Mouse (Mus musculus) heart, embryonic 16.5 days (tissue): ENCODE results near the gene B4galnt2. TPM values are rescaled to one million over a fixed set of nuclear protein-coding genes. Genes with fewer than 3 reads are reported as not detected.

Source experiments
- microRNA-seq: library from miRNA; unstranded; fragments of <30 nt; microRNA quantifications from one replicate; pipeline ENCODE4, GENCODE M21; 2017
- polyA plus RNA-seq: library from polyadenylated mRNA; unstranded; fragments of >200 nt; fragmentation: Nextera tagmentation; extraction: Ambion mirVana; gene quantifications from 2 replicates; pipeline ENCODE4 v1.2.1, GENCODE M21; 2015

The B4galnt2 gene
- polyA plus RNA-seq, 1 experiment from 2014 or later = 1.1 TPM

Small RNAs within 50 kb of the gene (microRNA-seq; reads per million reads assigned to microRNA genes)
- gene Mir3063 = not detected

Other genes with a start within 250 kb of the B4galnt2 start
- gene Phb, start 247.9 kb downstream of the B4galnt2 start, polyA plus RNA-seq = 295 and 306 TPM in 2 replicates
- gene Zfp652, start 202.2 kb downstream of the B4galnt2 start, polyA plus RNA-seq = 13.6 and 14.0 TPM in 2 replicates
- 0.69 and 0.98 TPM in 2 replicates for gene B130006D01Rik, start 191.3 kb downstream of the B4galnt2 start, polyA plus RNA-seq
- gene Phospho1, start 90.4 kb downstream of the B4galnt2 start, polyA plus RNA-seq = 3.2 and 3.3 TPM in 2 replicates
- gene Gngt2, start 77.7 kb downstream of the B4galnt2 start, polyA plus RNA-seq = 30.3 and 34.7 TPM in 2 replicates
- 19.6 and 28.0 TPM in 2 replicates for gene Abi3, start 72.4 kb downstream of the B4galnt2 start, polyA plus RNA-seq
- gene Igf2bp1, start 91.0 kb upstream of the B4galnt2 start, polyA plus RNA-seq = 21.1 and 24.6 TPM in 2 replicates
- gene Gip, start 109.7 kb upstream of the B4galnt2 start, polyA plus RNA-seq = not detected in 2 replicates
- gene Snf8, start 120.0 kb upstream of the B4galnt2 start, polyA plus RNA-seq = 69.3 and 72.0 TPM in 2 replicates
- 29.1 and 31.4 TPM in 2 replicates for gene Ube2z, start 150.5 kb upstream of the B4galnt2 start, polyA plus RNA-seq
- gene Atp5g1, start 160.8 kb upstream of the B4galnt2 start, polyA plus RNA-seq = 2,218 and 2,299 TPM in 2 replicates
- 0.11 TPM in 1 of 2 replicates, not detected in the other for gene Calcoco2, start 197.1 kb upstream of the B4galnt2 start, polyA plus RNA-seq
- gene Ttll6, start 218.9 kb upstream of the B4galnt2 start, polyA plus RNA-seq = 0.13 and 0.24 TPM in 2 replicates